Mouse (Mus musculus): ENCODE results near the gene 4931428F04Rik. TPM values are rescaled to one million over a fixed set of nuclear protein-coding genes. Genes with fewer than 3 reads are reported as not detected.

The 4931428F04Rik gene
- polyA plus RNA-seq, 1 experiment = 2.7 TPM

Other genes starting within 250 kb of the 4931428F04Rik start
- 0.04 TPM in 1 of 2 replicates, not detected in the other for gene Ces3a, start 241.3 kb downstream of the 4931428F04Rik start, polyA plus RNA-seq (2012; rRNA removed)
- not detected in 2 replicates for gene Ces3b, start 206.1 kb downstream of the 4931428F04Rik start, polyA plus RNA-seq (2012; rRNA removed)
- not detected in 2 replicates for gene Ces4a, start 158.1 kb downstream of the 4931428F04Rik start, polyA plus RNA-seq (2012; rRNA removed)
- 28.0 and 30.1 TPM in 2 replicates for gene Cbfb, start 119.2 kb downstream of the 4931428F04Rik start, polyA plus RNA-seq (2012; rRNA removed)
- gene D230025D16Rik, start 64.7 kb downstream of the 4931428F04Rik start, polyA plus RNA-seq (2012; rRNA removed) = 25.3 and 28.5 TPM in 2 replicates
- gene B3gnt9, start 34.7 kb downstream of the 4931428F04Rik start, polyA plus RNA-seq (2012; rRNA removed) = 34.1 and 34.5 TPM in 2 replicates
- gene Tradd, start 25.3 kb downstream of the 4931428F04Rik start, polyA plus RNA-seq (2012; rRNA removed) = 15.1 and 15.8 TPM in 2 replicates
- gene Fbxl8, start 25.2 kb downstream of the 4931428F04Rik start, polyA plus RNA-seq (2012; rRNA removed) = 9.1 and 9.5 TPM in 2 replicates
- 4.8 TPM in 2 replicates for gene Hsf4, start 20.1 kb downstream of the 4931428F04Rik start, polyA plus RNA-seq (2012; rRNA removed)
- 2.8 and 4.0 TPM in 2 replicates for gene Nol3, start 13.7 kb downstream of the 4931428F04Rik start, polyA plus RNA-seq (2012; rRNA removed)
- 4.3 and 4.5 TPM in 2 replicates for gene Exoc3l, start 6.2 kb upstream of the 4931428F04Rik start, polyA plus RNA-seq (2012; rRNA removed)
- gene E2f4, start 7.8 kb upstream of the 4931428F04Rik start, polyA plus RNA-seq (2012; rRNA removed) = 59.3 and 75.5 TPM in 2 replicates
- gene Elmo3, start 15.7 kb upstream of the 4931428F04Rik start, polyA plus RNA-seq (2012; rRNA removed) = 25.2 and 29.0 TPM in 2 replicates
- 3.9 and 6.1 TPM in 2 replicates for gene Lrrc29, start 36.4 kb upstream of the 4931428F04Rik start, polyA plus RNA-seq (2012; rRNA removed)
- gene Tmem208, start 36.5 kb upstream of the 4931428F04Rik start, polyA plus RNA-seq (2012; rRNA removed) = 72.7 and 103 TPM in 2 replicates
- 17.0 and 18.4 TPM in 2 replicates for gene Fhod1, start 58.1 kb upstream of the 4931428F04Rik start, polyA plus RNA-seq (2012; rRNA removed)
- gene Slc9a5, start 59.0 kb upstream of the 4931428F04Rik start, polyA plus RNA-seq (2012; rRNA removed) = 2.6 and 3.4 TPM in 2 replicates
- 0.25 and 0.50 TPM in 2 replicates for gene Plekhg4, start 83.4 kb upstream of the 4931428F04Rik start, polyA plus RNA-seq (2012; rRNA removed)
- gene Kctd19, start 123.6 kb upstream of the 4931428F04Rik start, polyA plus RNA-seq (2012; rRNA removed) = 0.06 and 0.10 TPM in 2 replicates
- 0.48 and 0.53 TPM in 2 replicates for gene Lrrc36, start 123.7 kb upstream of the 4931428F04Rik start, polyA plus RNA-seq (2012; rRNA removed)
- gene Tppp3, start 181.7 kb upstream of the 4931428F04Rik start, polyA plus RNA-seq (2012; rRNA removed) = 84.1 and 93.7 TPM in 2 replicates
- gene Zdhhc1, start 207.0 kb upstream of the 4931428F04Rik start, polyA plus RNA-seq (2012; rRNA removed) = 56.7 and 64.7 TPM in 2 replicates
- 0.49 and 0.52 TPM in 2 replicates for gene Hsd11b2, start 228.9 kb upstream of the 4931428F04Rik start, polyA plus RNA-seq (2012; rRNA removed)